Mouse (Mus musculus): ENCODE results near the gene Pdzrn3.
A peak's percentile ranks its signal among the peaks of the same experiment; 100 is the strongest.

Pdzrn3 gene

GRCm38 (mm10) chr6:101327741-101328140, 50.0 kb downstream of the Pdzrn3 start:
- DNase-seq (ENCODE audit: low read depth, low spot score), result peak; percentile 89

- no peak for DNase-seq (ENCODE audit: low read depth, low spot score)
These were observed 50.5 kb downstream of the Pdzrn3 start for GRCm38 (mm10) chr6:101327196-101327595.

- no peak for DNase-seq (ENCODE audit: low read depth, low spot score)
These were observed 51.7 kb downstream of the Pdzrn3 start for GRCm38 (mm10) chr6:101325842-101326639.

- DNase-seq (ENCODE audit: low read depth, low spot score), result peak; percentile 40
These were observed 55.1 kb downstream of the Pdzrn3 start for GRCm38 (mm10) chr6:101322580-101322979.

- DNase-seq (ENCODE audit: low read depth, low spot score), result no peak
These were observed 57.3 kb downstream of the Pdzrn3 start for GRCm38 (mm10) chr6:101320386-101320785.

GRCm38 (mm10) chr6:101319374-101319967, 58.2 kb downstream of the Pdzrn3 start:
- DNase-seq (ENCODE audit: low read depth, low spot score), result peak; percentile 60

- no peak for DNase-seq (ENCODE audit: low read depth, low spot score)
These were observed 59.2 kb downstream of the Pdzrn3 start for GRCm38 (mm10) chr6:101318530-101318929.

- no peak for DNase-seq (ENCODE audit: low read depth, low spot score)
These were observed 66.3 kb downstream of the Pdzrn3 start for GRCm38 (mm10) chr6:101311446-101311845.

GRCm38 (mm10) chr6:101310491-101310890, 67.2 kb downstream of the Pdzrn3 start:
- DNase-seq (ENCODE audit: low read depth, low spot score), result no peak

GRCm38 (mm10) chr6:101307964-101308531, 69.6 kb downstream of the Pdzrn3 start:
- no peak for DNase-seq (ENCODE audit: low read depth, low spot score)

GRCm38 (mm10) chr6:101306834-101307233, 70.9 kb downstream of the Pdzrn3 start:
- no peak for DNase-seq (ENCODE audit: low read depth, low spot score)

- DNase-seq (ENCODE audit: low read depth, low spot score), result no peak
These were observed 72.2 kb downstream of the Pdzrn3 start for GRCm38 (mm10) chr6:101305543-101305942.

- no peak for DNase-seq (ENCODE audit: low read depth, low spot score)
These were observed 73.5 kb downstream of the Pdzrn3 start for GRCm38 (mm10) chr6:101303959-101304738.

GRCm38 (mm10) chr6:101303501-101303900, 74.2 kb downstream of the Pdzrn3 start:
- DNase-seq (ENCODE audit: low read depth, low spot score), result no peak

- DNase-seq (ENCODE audit: low read depth, low spot score), result no peak
These were observed 76.5 kb downstream of the Pdzrn3 start for GRCm38 (mm10) chr6:101301154-101301553.

GRCm38 (mm10) chr6:101299434-101299833, 78.3 kb downstream of the Pdzrn3 start:
- DNase-seq (ENCODE audit: low read depth, low spot score), result no peak

GRCm38 (mm10) chr6:101297563-101298520, 79.9 kb downstream of the Pdzrn3 start:
- DNase-seq (ENCODE audit: low read depth, low spot score), result no peak

- no peak for DNase-seq (ENCODE audit: low read depth, low spot score)
These were observed 80.7 kb downstream of the Pdzrn3 start for GRCm38 (mm10) chr6:101296997-101297396.

GRCm38 (mm10) chr6:101296280-101296679, 81.4 kb downstream of the Pdzrn3 start:
- no peak for DNase-seq (ENCODE audit: low read depth, low spot score)

GRCm38 (mm10) chr6:101293036-101293572, 84.6 kb downstream of the Pdzrn3 start:
- DNase-seq (ENCODE audit: low read depth, low spot score), result no peak

- DNase-seq (ENCODE audit: low read depth, low spot score), result no peak
These were observed 85.8 kb downstream of the Pdzrn3 start for GRCm38 (mm10) chr6:101291944-101292343.
